Mouse (Mus musculus) adipose tissue, adult 10 weeks (tissue): ENCODE data around the gene Tex44. TPM values are rescaled to one million over a fixed set of nuclear protein-coding genes. Genes with fewer than 3 reads are reported as not detected.

ENCODE experiments used
- polyA plus RNA-seq: library from polyadenylated mRNA; stranded (reverse); fragments of 350-450 nt; fragmentation: Illumina TruSeq; extraction: RNeasy Lipid Tissue Mini Kit (QIAGEN cat#74804); gene quantifications from one replicate; pipeline ENCODE4 v1.2.3, GENCODE M21; 2014; ENCODE audit warnings: low read depth, low replicate concordance

Tex44 gene
- polyA plus RNA-seq, result 2.1 TPM

DNA sequence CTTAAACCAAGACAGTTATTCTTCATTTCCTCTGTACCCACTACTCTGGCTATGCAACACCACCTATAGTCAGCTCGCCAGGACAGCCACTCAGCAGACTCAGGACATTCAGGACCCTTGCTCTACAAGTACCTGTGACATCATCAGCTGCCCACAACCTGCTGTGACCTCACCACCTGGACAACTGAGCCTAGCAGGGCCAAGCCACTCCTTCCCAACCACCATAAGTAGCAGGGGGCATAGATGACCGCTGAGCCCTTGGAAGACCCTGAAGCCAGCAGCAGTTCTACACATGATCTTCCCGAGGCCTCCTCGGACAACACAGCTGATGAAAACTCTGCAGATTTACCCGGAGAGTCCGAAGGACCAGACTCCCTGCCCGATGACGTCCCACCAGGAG is at the start of gene Tex44, which contains the start of gene Nmur1:
TSS of gene Tex44 (plus strand) at position 202 of the 400 bp plus-strand sequence.
TSS of gene Nmur1 (minus strand) at position 101 of the 400 bp plus-strand sequence.

Other genes with a start within 250 kb of the Tex44 start
- gene B3gnt7, start 123.5 kb upstream of the Tex44 start, polyA plus RNA-seq, result 3.2 TPM
- gene Ncl, start 66.9 kb upstream of the Tex44 start, polyA plus RNA-seq, result 162 TPM
- gene Nmur1, start 101 bp upstream of the Tex44 start, polyA plus RNA-seq, result 0.35 TPM
- 967 TPM for gene Ptma, start 100.4 kb downstream of the Tex44 start, polyA plus RNA-seq
- gene Pde6d, start 156.3 kb downstream of the Tex44 start, polyA plus RNA-seq, result 22.8 TPM
- 17.1 TPM for gene Cops7b, start 156.6 kb downstream of the Tex44 start, polyA plus RNA-seq
- gene Nppc, start 244.2 kb downstream of the Tex44 start, polyA plus RNA-seq, result not detected